Mouse (Mus musculus): ENCODE results near the gene Cntrob. TPM values are rescaled to one million over a fixed set of nuclear protein-coding genes. Genes with fewer than 3 reads are reported as not detected.
A peak's percentile ranks its signal among the peaks of the same experiment; 100 is the strongest.

The Cntrob gene
- polyA plus RNA-seq, 1 experiment from 2014 or later, result 17.3 TPM

DNA sequence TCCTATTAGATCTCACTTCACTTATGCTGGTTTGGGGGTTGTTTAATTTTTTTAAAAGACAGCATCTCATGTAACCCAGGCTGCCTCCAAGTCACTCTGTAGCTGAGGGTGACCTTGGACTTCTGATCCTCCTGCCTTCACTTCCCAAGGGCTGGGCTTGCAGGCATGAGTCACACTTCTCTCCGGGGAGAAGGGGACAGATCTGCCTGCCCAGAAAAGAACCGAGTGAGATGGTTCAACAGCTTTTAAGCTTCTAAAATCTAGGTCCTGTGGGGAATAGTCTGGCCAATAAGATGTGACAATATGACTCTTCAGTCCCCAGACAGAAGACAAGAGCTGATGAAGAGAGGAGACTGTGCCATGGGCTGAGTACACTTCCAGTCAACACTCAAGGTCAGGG is 47.5 kb downstream of the Cntrob start:
- peak; percentile 77 for ATAC-seq
- no peak overlapping the region for H3K4me2 ChIP-seq (ENCODE audit: low read depth, low read length)
- no peak overlapping the region for H3K4me3 ChIP-seq (ENCODE audit: low read length)
- no peak overlapping the region for H3K27ac ChIP-seq (ENCODE audit: low read length)
- no peaks in the 10 kb centered on the region for H3K9me3 ChIP-seq (ENCODE audit: control insufficient read depth, low read length)
- H3K9ac ChIP-seq (ENCODE audit: low read depth, low read length), result no peak overlapping the region
- no peaks in the 10 kb centered on the region for H3K27me3 ChIP-seq (replicated peaks; ENCODE audit: control insufficient read depth, insufficient read depth, low read length)
- H3K36me3 ChIP-seq (ENCODE audit: control insufficient read depth, insufficient read depth, low read length), result no peaks in the 10 kb centered on the region
- H3K4me1 ChIP-seq (ENCODE audit: control insufficient read depth, insufficient read depth, low read length), result no peaks in the 10 kb centered on the region
- WGBS, result 27% methylated on average over 2 of the region's 2 CpGs

GRCm38 (mm10) chr11:69275650-69276049 is 47.9 kb downstream of the Cntrob start:
- Histone ChIP-seq H3K36me3 (ENCODE audit: control insufficient read depth, insufficient read depth, low read length) (no peaks in the 10 kb centered on the region), H3K4me2 (ENCODE audit: low read depth, low read length) (no peak overlapping the region), H3K27ac (ENCODE audit: low read length) (no peak overlapping the region), H3K9me3 (ENCODE audit: control insufficient read depth, low read length) (no peaks in the 10 kb centered on the region), H3K9ac (ENCODE audit: low read depth, low read length) (no peak overlapping the region), H3K27me3 (replicated peaks; ENCODE audit: control insufficient read depth, insufficient read depth, low read length) (no peaks in the 10 kb centered on the region), H3K4me3 (ENCODE audit: low read length) (no peak overlapping the region), H3K4me1 (ENCODE audit: control insufficient read depth, insufficient read depth, low read length) (no peaks in the 10 kb centered on the region)
- WGBS, result 58% methylated on average over 6 of the region's 6 CpGs
- no peak for ATAC-seq

- Histone ChIP-seq H3K4me3 (ENCODE audit: low read length) (no peak overlapping the region), H3K4me2 (ENCODE audit: low read depth, low read length) (no peak overlapping the region), H3K9ac (ENCODE audit: low read depth, low read length) (no peak overlapping the region), H3K9me3 (ENCODE audit: control insufficient read depth, low read length) (no peaks in the 10 kb centered on the region), H3K27me3 (replicated peaks; ENCODE audit: control insufficient read depth, insufficient read depth, low read length) (no peaks in the 10 kb centered on the region), H3K27ac (ENCODE audit: low read length) (no peak overlapping the region), H3K4me1 (ENCODE audit: control insufficient read depth, insufficient read depth, low read length) (no peaks in the 10 kb centered on the region), H3K36me3 (ENCODE audit: control insufficient read depth, insufficient read depth, low read length) (no peaks in the 10 kb centered on the region)
- WGBS, result 37% methylated on average over 16 of the region's 16 CpGs
- peak; percentile 11; the same call in 1 of the 2 replicates for ATAC-seq
Measured at GRCm38 (mm10) chr11:69272122-69272740, 51.3 kb downstream of the Cntrob start.

GRCm38 (mm10) chr11:69269575-69269974 is 54.0 kb downstream of the Cntrob start:
- Histone ChIP-seq H3K9ac (ENCODE audit: low read depth, low read length) (no peak overlapping the region), H3K27me3 (replicated peaks; ENCODE audit: control insufficient read depth, insufficient read depth, low read length) (no peaks in the 10 kb centered on the region), H3K4me3 (ENCODE audit: low read length) (no peak overlapping the region), H3K9me3 (ENCODE audit: control insufficient read depth, low read length) (no peaks in the 10 kb centered on the region), H3K4me2 (ENCODE audit: low read depth, low read length) (no peak overlapping the region), H3K27ac (ENCODE audit: low read length) (no peak overlapping the region), H3K4me1 (ENCODE audit: control insufficient read depth, insufficient read depth, low read length) (no peaks in the 10 kb centered on the region), H3K36me3 (ENCODE audit: control insufficient read depth, insufficient read depth, low read length) (no peaks in the 10 kb centered on the region)
- 18% methylated on average over 13 of the region's 13 CpGs for WGBS
- no peak for ATAC-seq

DNA sequence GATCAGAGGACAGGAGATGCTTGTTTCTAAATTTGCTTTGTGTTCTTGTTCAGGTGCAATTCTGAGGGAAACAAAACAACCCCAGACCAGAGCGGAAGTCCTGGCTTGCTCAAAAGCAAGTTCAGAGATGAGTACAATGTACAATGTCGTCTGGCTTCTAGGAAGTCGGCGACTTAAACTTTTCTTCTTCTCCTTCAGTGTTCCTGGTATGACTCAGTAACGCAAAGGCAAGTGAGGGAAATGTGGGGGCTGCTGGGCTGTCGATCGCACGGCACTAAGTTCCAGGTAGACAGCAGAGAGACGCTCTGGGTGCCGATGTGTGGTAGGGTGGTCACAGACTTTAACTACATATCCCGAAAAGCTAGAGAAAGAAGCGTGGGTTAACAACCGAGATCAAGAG is 55.5 kb downstream of the Cntrob start:
- 76% methylated on average over 13 of the region's 13 CpGs for WGBS
- H3K9me3 ChIP-seq (ENCODE audit: control insufficient read depth, low read length), result no peaks in the 10 kb centered on the region
- ATAC-seq, result no peak

DNA sequence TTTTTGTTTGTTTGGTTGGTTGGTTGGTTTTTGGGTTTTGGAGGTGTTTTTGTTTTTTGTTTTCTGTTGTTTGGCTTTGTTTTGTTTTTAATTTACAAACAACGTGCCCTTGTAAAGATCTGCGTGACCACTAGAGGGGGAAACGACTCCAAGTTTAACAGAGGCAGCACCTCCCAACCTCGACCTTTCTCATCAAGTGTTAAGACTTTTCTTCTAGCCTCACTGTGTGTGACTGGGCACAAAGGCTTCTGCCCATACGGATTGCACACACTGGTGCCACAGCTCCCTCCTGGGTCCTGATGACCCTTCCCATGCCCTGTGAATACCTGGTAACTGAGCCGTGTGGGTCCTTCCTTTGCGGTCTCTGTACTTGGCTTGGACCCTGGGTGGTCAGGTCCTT is 56.2 kb downstream of the Cntrob start:
- no peaks in the 10 kb centered on the region for H3K27me3 ChIP-seq (replicated peaks; ENCODE audit: control insufficient read depth, insufficient read depth, low read length)
- H3K9me3 ChIP-seq (ENCODE audit: control insufficient read depth, low read length), result no peaks in the 10 kb centered on the region
- no peaks in the 10 kb centered on the region for H3K36me3 ChIP-seq (ENCODE audit: control insufficient read depth, insufficient read depth, low read length)
- H3K4me1 ChIP-seq (ENCODE audit: control insufficient read depth, insufficient read depth, low read length), result no peaks in the 10 kb centered on the region
- ATAC-seq, result no peak
- no peak overlapping the region for H3K4me3 ChIP-seq (ENCODE audit: low read length)
- H3K27ac ChIP-seq (ENCODE audit: low read length), result no peak overlapping the region
- H3K9ac ChIP-seq (ENCODE audit: low read depth, low read length), result no peak overlapping the region
- WGBS, result 30% methylated on average over 7 of the region's 7 CpGs
- H3K4me2 ChIP-seq (ENCODE audit: low read depth, low read length), result no peak overlapping the region

More for the DNA sequence above, 55.5 kb downstream of the Cntrob start:
- H3K9ac ChIP-seq (ENCODE audit: low read depth, low read length), result no peak overlapping the region
- no peaks in the 10 kb centered on the region for H3K4me1 ChIP-seq (ENCODE audit: control insufficient read depth, insufficient read depth, low read length)
- H3K4me3 ChIP-seq (ENCODE audit: low read length), result no peak overlapping the region
- H3K36me3 ChIP-seq (ENCODE audit: control insufficient read depth, insufficient read depth, low read length), result no peaks in the 10 kb centered on the region
- no peak overlapping the region for H3K4me2 ChIP-seq (ENCODE audit: low read depth, low read length)
- H3K27me3 ChIP-seq (replicated peaks; ENCODE audit: control insufficient read depth, insufficient read depth, low read length), result no peaks in the 10 kb centered on the region
- H3K27ac ChIP-seq (ENCODE audit: low read length), result no peak overlapping the region

DNA sequence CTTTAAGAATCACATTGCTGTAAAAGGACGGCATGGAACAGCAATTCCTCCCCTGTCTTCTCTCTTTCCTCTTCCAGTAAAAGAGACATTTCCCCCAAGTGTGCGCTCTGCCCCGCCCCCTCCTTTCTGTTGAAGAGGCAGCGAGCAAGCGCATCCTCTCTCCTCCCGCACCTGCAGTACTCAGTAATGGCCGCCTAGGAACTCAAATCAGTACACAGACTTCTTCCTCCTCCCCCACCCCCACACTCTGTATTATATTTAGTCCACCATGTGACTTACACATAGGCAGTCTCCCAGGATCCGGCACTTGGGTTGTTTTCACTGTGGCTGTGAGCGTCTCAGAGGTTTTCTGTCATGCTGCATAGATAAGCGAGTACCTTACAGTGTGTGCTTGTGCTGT is 57.3 kb downstream of the Cntrob start:
- Histone ChIP-seq H3K36me3 (ENCODE audit: control insufficient read depth, insufficient read depth, low read length) (no peaks in the 10 kb centered on the region), H3K9ac (ENCODE audit: low read depth, low read length) (no peak overlapping the region), H3K4me1 (ENCODE audit: control insufficient read depth, insufficient read depth, low read length) (no peaks in the 10 kb centered on the region), H3K27me3 (replicated peaks; ENCODE audit: control insufficient read depth, insufficient read depth, low read length) (no peaks in the 10 kb centered on the region), H3K4me2 (ENCODE audit: low read depth, low read length) (no peak overlapping the region), H3K27ac (ENCODE audit: low read length) (no peak overlapping the region), H3K4me3 (ENCODE audit: low read length) (no peak overlapping the region), H3K9me3 (ENCODE audit: control insufficient read depth, low read length) (no peaks in the 10 kb centered on the region)
- no peak for ATAC-seq
- WGBS, result 15% methylated on average over 10 of the region's 10 CpGs

GRCm38 (mm10) chr11:69265410-69265809 is 58.2 kb downstream of the Cntrob start:
- no peaks in the 10 kb centered on the region for H3K27me3 ChIP-seq (replicated peaks; ENCODE audit: control insufficient read depth, insufficient read depth, low read length)
- H3K9ac ChIP-seq (ENCODE audit: low read depth, low read length), result no peak overlapping the region
- no peak overlapping the region for H3K4me3 ChIP-seq (ENCODE audit: low read length)
- 74% methylated on average over 9 of the region's 9 CpGs for WGBS
- H3K4me2 ChIP-seq (ENCODE audit: low read depth, low read length), result no peak overlapping the region
- no peaks in the 10 kb centered on the region for H3K9me3 ChIP-seq (ENCODE audit: control insufficient read depth, low read length)
- H3K4me1 ChIP-seq (ENCODE audit: control insufficient read depth, insufficient read depth, low read length), result no peaks in the 10 kb centered on the region
- ATAC-seq, result no peak
- no peaks in the 10 kb centered on the region for H3K36me3 ChIP-seq (ENCODE audit: control insufficient read depth, insufficient read depth, low read length)
- H3K27ac ChIP-seq (ENCODE audit: low read length), result no peak overlapping the region

GRCm38 (mm10) chr11:69264276-69264675 is 59.3 kb downstream of the Cntrob start:
- H3K9ac ChIP-seq (ENCODE audit: low read depth, low read length), result no peak overlapping the region
- H3K27ac ChIP-seq (ENCODE audit: low read length), result no peak overlapping the region
- H3K4me3 ChIP-seq (ENCODE audit: low read length), result no peak overlapping the region
- no peak overlapping the region for H3K4me2 ChIP-seq (ENCODE audit: low read depth, low read length)
- no peaks in the 10 kb centered on the region for H3K4me1 ChIP-seq (ENCODE audit: control insufficient read depth, insufficient read depth, low read length)
- no peaks in the 10 kb centered on the region for H3K36me3 ChIP-seq (ENCODE audit: control insufficient read depth, insufficient read depth, low read length)
- no peaks in the 10 kb centered on the region for H3K9me3 ChIP-seq (ENCODE audit: control insufficient read depth, low read length)
- WGBS, result 43% methylated on average over 2 of the region's 2 CpGs
- H3K27me3 ChIP-seq (replicated peaks; ENCODE audit: control insufficient read depth, insufficient read depth, low read length), result no peaks in the 10 kb centered on the region
- no peak for ATAC-seq

GRCm38 (mm10) chr11:69260111-69260510 is 63.5 kb downstream of the Cntrob start:
- Histone ChIP-seq H3K27me3 (replicated peaks; ENCODE audit: control insufficient read depth, insufficient read depth, low read length) (no peaks in the 10 kb centered on the region), H3K4me2 (ENCODE audit: low read depth, low read length) (no peak overlapping the region), H3K36me3 (ENCODE audit: control insufficient read depth, insufficient read depth, low read length) (no peaks in the 10 kb centered on the region), H3K4me3 (ENCODE audit: low read length) (no peak overlapping the region), H3K4me1 (ENCODE audit: control insufficient read depth, insufficient read depth, low read length) (no peaks in the 10 kb centered on the region), H3K27ac (ENCODE audit: low read length) (no peak overlapping the region), H3K9me3 (ENCODE audit: control insufficient read depth, low read length) (no peaks in the 10 kb centered on the region), H3K9ac (ENCODE audit: low read depth, low read length) (no peak overlapping the region)
- WGBS, result 83% methylated on average over 1 of the region's 1 CpGs
- no peak for ATAC-seq

All from intestine, embryonic 16.5 days (tissue).